Mouse (Mus musculus) layer of hippocampus, postnatal 10 days (tissue): ENCODE measurements at regions not wholly inside any gene's neighbourhood (a gene's known extent, or its start where the extent isn't known, plus 50 kb on each side); places are given as distances from the start of the nearest gene placed in this dataset.
A peak's percentile ranks its signal among the peaks of the same experiment; 100 is the strongest.

Experiments
- DNase-seq, 2 experiments: peaks; one replicate each; pipeline ENCODE4 v3.0.0; 2021; ENCODE audit warnings: low spot score in 2 of 2

DNA sequence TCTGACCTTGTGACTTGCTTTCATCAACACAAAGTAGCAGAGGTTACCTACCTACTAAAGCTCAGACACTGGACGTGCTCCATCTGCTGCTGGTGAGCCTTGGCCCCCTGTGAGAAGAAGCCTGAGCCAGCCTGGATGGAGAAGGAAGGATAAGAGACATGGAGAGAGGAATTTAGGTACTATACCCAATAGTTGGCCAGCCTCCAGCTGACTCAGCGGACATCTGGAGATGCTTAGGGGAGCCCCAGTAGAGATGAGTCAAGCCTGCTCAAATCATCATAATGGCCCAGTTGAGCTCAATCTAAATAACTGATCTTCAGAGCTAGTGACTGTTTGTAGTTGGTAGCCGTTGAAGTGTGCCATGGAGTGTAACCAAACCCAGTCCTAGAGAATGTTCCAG, 53.7 kb upstream of the Ripply2 start:
- DNase-seq: peak in 1 of 2 experiments; percentile 13

DNA sequence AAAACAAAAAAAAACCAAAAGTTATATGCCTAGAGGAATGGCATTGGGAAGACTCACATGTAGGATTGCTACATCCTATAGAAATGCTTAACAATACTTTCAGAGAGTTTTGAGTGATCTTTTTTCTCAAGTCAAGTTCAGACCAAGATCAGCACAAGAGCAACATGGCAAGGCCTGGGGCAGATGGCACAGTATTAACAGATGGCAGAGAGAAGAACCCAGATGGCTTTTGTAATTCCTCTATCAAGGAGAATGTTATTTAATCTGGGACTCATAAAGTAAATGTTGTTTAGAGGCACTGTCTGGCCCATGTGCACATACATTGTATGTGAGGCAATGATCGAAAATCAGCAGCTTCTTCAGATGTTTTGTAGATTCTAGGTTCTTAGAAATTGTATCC, 58.3 kb upstream of the Ripply2 start:
- no peak for DNase-seq

DNA sequence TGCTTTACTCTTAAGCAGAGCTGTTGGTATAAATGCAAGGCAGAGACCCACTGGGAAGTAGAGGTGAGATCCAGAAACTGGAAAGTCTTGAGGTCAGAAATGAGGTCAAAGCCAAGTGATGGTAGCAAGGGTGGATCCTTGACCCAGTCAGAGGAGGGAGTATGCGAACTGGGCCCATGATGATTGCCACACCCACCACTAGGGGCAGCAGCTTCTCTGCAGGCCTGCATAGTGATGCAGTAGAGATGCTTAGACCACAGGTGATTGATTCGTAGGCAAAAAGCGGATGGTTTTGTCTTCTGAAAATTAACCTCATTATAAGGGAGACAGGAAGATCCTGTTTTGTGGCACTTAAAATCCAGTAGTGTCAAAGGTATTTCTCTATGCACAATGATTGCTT, 59.6 kb upstream of the Ripply2 start:
- DNase-seq: no peak

DNA sequence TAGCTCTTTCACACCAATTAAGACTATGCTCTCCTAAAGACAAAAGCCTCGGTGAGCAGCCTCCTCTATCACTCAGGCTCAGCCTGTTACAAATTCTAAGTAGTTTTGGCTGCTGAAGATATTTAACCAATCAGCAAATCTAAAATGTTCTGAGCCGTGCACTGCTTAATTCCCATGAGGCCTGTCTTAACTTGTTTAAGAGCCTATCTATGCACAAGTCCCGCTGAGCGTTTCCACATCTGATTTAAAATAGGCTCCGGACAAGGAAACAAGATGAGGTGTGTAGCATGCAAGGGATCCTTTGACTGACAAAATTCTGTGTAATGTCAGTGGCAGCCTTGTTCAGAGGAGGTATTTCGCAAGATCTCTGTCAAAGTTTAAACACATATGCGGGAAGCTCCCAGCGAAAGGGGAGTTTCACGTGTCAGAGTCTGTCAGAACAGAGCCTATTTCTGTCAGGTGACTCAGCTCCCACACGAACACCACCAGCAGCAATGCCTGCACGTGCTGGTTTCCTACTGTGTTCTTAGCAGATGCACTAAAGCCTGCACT, 63.3 kb upstream of the Ripply2 start:
- DNase-seq: no peak

DNA sequence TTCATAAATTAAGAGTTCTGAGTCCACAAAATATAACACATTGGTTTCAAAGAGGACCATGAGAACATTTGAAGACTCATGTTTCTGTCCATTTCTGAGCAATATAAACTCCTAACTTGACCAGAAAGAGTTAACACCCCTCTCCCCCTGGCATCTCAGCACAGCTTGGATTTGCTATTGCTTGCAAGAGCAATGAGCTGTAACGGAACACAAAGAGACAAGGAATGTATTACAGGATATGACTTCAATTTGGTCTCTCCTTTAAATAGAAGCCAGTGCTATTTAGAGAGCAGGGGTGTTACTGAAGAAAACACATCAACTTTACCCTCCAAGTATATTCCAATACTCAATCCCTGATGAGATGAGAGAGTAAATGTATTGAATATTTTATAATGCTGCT, 65.5 kb upstream of the Ripply2 start:
- no peak for DNase-seq

DNA sequence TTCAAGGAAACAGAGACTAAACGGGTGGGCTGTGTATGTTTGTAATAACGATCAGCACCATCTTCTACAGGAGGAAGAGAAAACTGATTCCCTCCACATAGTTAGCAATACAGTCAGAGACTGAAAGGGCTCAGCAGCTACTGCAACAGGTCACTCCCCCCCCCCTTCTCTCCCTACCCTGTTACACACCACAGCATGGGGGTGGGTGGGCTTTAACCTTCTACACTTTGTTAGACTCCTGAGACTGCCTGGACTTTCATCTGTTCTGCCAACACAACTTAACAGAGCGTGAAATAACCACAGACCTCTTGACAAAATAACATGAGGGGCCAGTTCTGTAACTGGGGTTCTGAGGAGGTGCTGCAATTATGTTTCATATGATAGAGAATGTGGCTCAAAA, 50.7 kb upstream of the Snap91 start:
- no peak for DNase-seq
